Mouse (Mus musculus) heart, embryonic 16.5 days (tissue): Measurements from ENCODE around the gene Rnase4. TPM values are rescaled to one million over a fixed set of nuclear protein-coding genes. Genes with fewer than 3 reads are reported as not detected.

Experiments
- ATAC-seq: fragments of 200-750 bp; cut with Nextera tagmentation; replicated peaks from 2 replicates; pipeline ENCODE4 v1.8.0; 2017; ENCODE audit warnings: moderate number of reproducible peaks; ENCODE audit not compliant: insufficient read depth, low FRiP score; ENCODE audit errors: extremely low read depth
- H3K27ac ChIP-seq: fragments of 300-500 bp; sonication (generic); 2 replicates; pipeline ENCODE4 v1.5.1; 2014; ENCODE audit warnings: mild to moderate bottlenecking, low read length, control low read depth, moderate library complexity
- H3K27me3 ChIP-seq: fragments of 300-500 bp; sonication (generic); 2 replicates; pipeline ENCODE4 v1.6.1; 2014; ENCODE audit warnings: low read length, mixed read lengths; ENCODE audit not compliant: control insufficient read depth, insufficient read depth
- H3K36me3 ChIP-seq: fragments of 300-500 bp; sonication (generic); 2 replicates; pipeline ENCODE4 v1.6.1; 2014; ENCODE audit not compliant: control insufficient read depth, insufficient read depth
- H3K4me1 ChIP-seq: fragments of 300-500 bp; sonication (generic); 2 replicates; pipeline ENCODE4 v1.6.1; 2014; ENCODE audit warnings: low read length, mixed read lengths; ENCODE audit not compliant: control insufficient read depth, insufficient read depth
- H3K4me2 ChIP-seq: fragments of 300-500 bp; sonication (generic); 2 replicates; pipeline ENCODE4 v1.6.1; 2014; ENCODE audit warnings: low read depth, mild to moderate bottlenecking, control low read depth, low read length
- H3K4me3 ChIP-seq: fragments of 300-500 bp; sonication (generic); 2 replicates; pipeline ENCODE4 v1.5.1; 2014; ENCODE audit warnings: mild to moderate bottlenecking, control low read depth, low read length
- H3K9ac ChIP-seq: fragments of 300-500 bp; sonication (generic); 2 replicates; pipeline ENCODE4 v1.6.1; 2014; ENCODE audit warnings: low read length, control low read depth
- H3K9me3 ChIP-seq: fragments of 300-500 bp; sonication (generic); replicated peaks from 2 replicates; pipeline ENCODE4 v1.6.1; 2016; ENCODE audit warnings: low read length; ENCODE audit not compliant: control insufficient read depth
- WGBS: fragments of 180-500 bp; shearing (Covaris S2); extraction: QIAGEN DNeasy Blood & Tissue Kit; methylation state at CpG from one replicate; pipeline ENCODE4 v1.1.7; 2014; 5-methylcytosine and 5-hydroxymethylcytosine counted together
- polyA plus RNA-seq: library from polyadenylated mRNA; unstranded; fragments of >200 nt; fragmentation: Nextera tagmentation; extraction: Ambion mirVana; gene quantifications from 2 replicates; pipeline ENCODE4 v1.2.1, GENCODE M21; 2015

Rnase4 gene
- 27.3 and 30.5 TPM in 2 replicates for polyA plus RNA-seq

DNA sequence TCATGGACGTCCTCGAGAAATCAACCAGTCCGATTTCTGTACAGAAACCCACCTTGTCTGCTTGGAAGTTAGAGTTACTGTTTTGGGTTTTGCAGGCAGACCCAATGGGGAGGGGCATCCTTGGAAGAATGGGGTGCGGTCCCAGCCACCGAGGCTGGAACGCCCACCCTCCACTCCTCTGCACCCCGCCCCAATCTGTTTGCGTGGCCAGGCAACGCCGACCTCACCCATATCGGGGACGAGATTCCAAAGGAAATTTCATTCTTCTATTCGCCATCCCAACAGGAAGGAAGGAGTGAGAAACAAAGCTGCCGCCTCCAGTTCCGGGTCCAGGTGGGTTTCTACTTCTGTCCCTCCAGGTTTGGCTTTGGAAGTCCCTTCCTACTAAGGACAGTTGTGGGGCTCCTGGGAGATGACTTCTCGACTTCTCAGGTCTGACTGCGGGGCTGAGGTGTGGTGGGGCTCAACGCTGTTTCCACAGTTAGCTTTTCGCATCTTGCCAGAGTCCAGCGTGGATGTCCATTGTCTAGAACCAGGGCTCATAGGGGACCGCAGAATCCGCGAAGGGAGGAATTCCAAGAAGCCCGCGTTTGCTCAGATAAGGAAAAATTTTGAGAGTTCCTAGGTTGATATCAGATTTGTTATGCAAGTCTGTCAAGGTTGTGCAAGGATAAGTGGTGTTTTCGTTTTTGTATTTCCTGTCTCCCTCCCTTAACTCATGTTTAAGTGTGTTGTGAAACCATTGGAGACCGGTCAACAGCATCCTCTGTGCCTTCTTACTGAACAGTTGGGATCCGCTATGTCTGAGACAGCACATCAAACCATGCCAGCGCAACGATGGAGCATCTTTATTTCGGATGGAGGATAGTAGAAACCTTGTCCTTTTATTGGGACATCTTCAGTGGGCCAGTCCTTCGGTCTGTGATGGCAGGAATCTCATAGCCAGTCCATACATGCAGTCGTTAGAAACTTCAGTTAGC, at the start of gene Rnase4, which contains the start of gene Ang:
Gene Rnase4 (plus strand): TSS at position 157 of the 980 bp plus-strand sequence.
Gene Ang (plus strand): TSS at position 230 of the 980 bp plus-strand sequence.
- Histone ChIP-seq H3K4me1 (peaks cover 17% of the 10 kb centered on the region), H3K4me3 (peak within 1 kb of the TSS; percentile 82), H3K9ac (peak within 1 kb of the TSS; percentile 70), H3K9me3 (no peaks in the 10 kb centered on the region), H3K27ac (peak within 1 kb of the TSS; percentile 86), H3K4me2 (peak within 1 kb of the TSS; percentile 85), H3K36me3 (no peaks in the 10 kb centered on the region), H3K27me3 (no peaks in the 10 kb centered on the region)
- 8% methylated on average over 33 of the region's 33 CpGs for WGBS
- no peak for ATAC-seq

DNA sequence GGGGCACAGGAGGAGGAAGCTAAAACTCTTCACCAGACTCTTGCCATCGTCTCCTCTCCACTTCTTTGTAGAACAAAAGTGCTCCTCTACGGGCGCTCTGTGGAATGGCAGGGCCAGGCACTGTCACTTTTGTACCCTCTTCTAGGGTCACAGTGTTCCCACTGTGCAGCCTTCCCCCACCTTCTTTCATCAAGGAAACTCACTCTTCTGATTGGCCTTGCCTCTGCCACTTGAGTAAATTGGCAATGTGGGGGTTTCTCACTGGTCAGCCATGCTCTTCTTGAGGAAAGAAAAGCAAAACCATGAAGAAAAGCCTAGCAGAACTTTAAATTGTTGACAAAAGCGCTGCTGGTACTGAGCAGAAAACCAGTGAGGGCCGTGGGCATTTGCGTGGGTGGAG, 49.1 kb upstream of the Rnase4 start, which contains the start of gene Rnase9:
Gene Rnase9 (minus strand): TSS at position 101 of the 400 bp plus-strand sequence.
- Histone ChIP-seq H3K4me3 (no peak within 1 kb of the TSS), H3K4me1 (peaks cover 6% of the 10 kb centered on the region), H3K9me3 (no peaks in the 10 kb centered on the region), H3K4me2 (no peak within 1 kb of the TSS), H3K27me3 (no peaks in the 10 kb centered on the region), H3K27ac (no peak within 1 kb of the TSS), H3K9ac (no peak within 1 kb of the TSS), H3K36me3 (no peaks in the 10 kb centered on the region)
- ATAC-seq: no peak
- 79% methylated on average over 6 of the region's 6 CpGs for WGBS

DNA sequence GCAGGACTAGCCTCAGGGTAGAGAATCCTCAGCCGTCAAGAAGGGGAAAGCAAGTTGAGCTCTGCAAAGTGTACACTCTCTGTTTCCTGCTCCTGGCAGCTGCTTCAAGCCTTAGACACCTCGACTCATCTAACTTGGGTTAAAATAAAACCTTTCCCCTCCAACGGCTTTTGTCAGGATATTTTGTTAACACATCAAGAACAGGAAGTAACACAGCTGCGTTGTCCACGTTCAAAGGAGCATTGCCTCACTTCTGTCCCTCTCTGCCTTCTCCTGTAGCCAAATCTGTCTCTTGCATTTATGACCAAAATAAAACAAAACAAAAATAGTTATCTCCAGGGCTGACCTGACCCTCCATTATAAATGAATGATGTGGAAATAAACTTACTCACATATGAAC, 43.0 kb upstream of the Rnase4 start:
- H3K4me2 ChIP-seq: no peak overlapping the region
- H3K4me3 ChIP-seq: no peak overlapping the region
- no peak overlapping the region for H3K27ac ChIP-seq
- H3K9ac ChIP-seq: no peak overlapping the region
- H3K27me3 ChIP-seq: no peaks in the 10 kb centered on the region
- 0 out of 2 replicates have a peak, but pooled peaks cover 3% of the 10 kb centered on the region for H3K4me1 ChIP-seq
- no peaks in the 10 kb centered on the region for H3K9me3 ChIP-seq
- no peak for ATAC-seq
- H3K36me3 ChIP-seq: no peaks in the 10 kb centered on the region
- WGBS: 31% methylated on average over 5 of the region's 5 CpGs

DNA sequence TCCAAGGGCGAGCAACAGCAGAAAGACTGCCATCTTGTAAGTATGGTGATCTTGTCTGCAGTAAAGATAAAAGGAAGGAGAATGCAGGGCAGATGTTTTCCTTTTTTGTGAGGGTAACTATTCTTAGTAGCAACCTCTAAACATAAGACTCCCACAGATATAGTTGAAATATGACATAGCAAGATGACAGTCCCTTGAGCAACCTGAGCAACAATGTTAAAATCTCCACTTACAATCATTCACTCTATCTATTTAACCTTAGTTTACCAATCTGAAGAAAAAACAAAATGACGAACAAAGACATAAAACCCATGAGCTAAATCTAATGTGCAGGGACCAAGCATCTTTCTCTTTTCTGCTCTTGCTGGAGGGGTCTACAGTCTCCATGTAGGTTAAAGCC, 40.8 kb upstream of the Rnase4 start, which contains the start of gene Rnase11:
Gene Rnase11 (minus strand): TSS at position 101 of the 400 bp plus-strand sequence.
- Histone ChIP-seq H3K9me3 (no peaks in the 10 kb centered on the region), H3K9ac (no peak within 1 kb of the TSS), H3K4me2 (no peak within 1 kb of the TSS), H3K27ac (no peak within 1 kb of the TSS), H3K4me1 (0 out of 2 replicates have a peak, but pooled peaks cover 3% of the 10 kb centered on the region), H3K27me3 (no peaks in the 10 kb centered on the region), H3K36me3 (no peaks in the 10 kb centered on the region), H3K4me3 (no peak within 1 kb of the TSS)
- 79% methylated on average over 2 of the region's 2 CpGs for WGBS
- ATAC-seq: no peak

DNA sequence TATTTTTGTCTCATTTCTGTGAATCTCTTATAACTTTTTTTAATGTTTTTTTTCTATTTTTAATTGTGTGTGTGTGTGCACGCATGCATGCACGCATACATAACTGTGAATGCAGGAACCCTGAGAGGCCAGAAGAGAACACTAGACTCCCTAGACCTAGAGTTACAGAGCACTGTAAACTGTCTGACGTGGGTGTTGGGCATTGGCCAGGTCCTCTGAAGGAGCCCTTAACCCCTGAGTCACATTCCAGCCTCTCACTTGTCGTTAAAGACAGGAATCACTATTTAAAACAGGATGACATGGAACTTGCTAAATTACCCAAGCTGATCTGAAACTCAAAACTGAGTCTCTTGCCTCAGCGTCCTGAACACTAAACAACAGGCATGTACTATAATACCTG, 38.9 kb upstream of the Rnase4 start:
- Histone ChIP-seq H3K27ac (no peak overlapping the region), H3K27me3 (no peaks in the 10 kb centered on the region), H3K36me3 (no peaks in the 10 kb centered on the region), H3K4me3 (no peak overlapping the region), H3K4me1 (0 out of 2 replicates have a peak, but pooled peaks cover 3% of the 10 kb centered on the region), H3K9me3 (no peaks in the 10 kb centered on the region), H3K9ac (no peak overlapping the region), H3K4me2 (no peak overlapping the region)
- ATAC-seq: no peak
- 48% methylated on average over 5 of the region's 5 CpGs for WGBS

DNA sequence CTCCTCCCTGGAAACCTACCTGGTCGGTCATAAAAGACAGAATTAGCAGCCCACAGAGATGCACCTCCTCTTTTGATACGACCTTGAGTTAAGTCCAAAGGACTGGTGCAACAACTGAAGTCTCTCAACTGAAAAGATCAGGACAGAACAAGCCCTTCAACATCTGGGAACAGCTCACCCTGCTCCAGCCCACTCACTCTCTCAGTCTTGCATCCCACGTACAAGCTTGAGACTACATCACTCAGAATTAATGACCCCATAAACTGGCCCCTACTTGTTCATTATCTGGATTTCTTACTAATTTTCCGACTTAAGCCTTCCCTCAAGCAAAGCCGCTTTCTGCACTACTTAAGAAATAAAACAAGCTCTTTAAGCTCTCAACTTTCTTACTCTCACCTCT, 37.7 kb upstream of the Rnase4 start:
- H3K27ac ChIP-seq: no peak overlapping the region
- H3K9me3 ChIP-seq: no peaks in the 10 kb centered on the region
- peaks cover 5% of the 10 kb centered on the region; the same call in 1 of the 2 replicates for H3K4me1 ChIP-seq
- H3K27me3 ChIP-seq: no peaks in the 10 kb centered on the region
- H3K9ac ChIP-seq: no peak overlapping the region
- H3K4me3 ChIP-seq: no peak overlapping the region
- 75% methylated on average over 5 of the region's 5 CpGs for WGBS
- no peak overlapping the region for H3K4me2 ChIP-seq
- H3K36me3 ChIP-seq: no peaks in the 10 kb centered on the region
- ATAC-seq: no peak

DNA sequence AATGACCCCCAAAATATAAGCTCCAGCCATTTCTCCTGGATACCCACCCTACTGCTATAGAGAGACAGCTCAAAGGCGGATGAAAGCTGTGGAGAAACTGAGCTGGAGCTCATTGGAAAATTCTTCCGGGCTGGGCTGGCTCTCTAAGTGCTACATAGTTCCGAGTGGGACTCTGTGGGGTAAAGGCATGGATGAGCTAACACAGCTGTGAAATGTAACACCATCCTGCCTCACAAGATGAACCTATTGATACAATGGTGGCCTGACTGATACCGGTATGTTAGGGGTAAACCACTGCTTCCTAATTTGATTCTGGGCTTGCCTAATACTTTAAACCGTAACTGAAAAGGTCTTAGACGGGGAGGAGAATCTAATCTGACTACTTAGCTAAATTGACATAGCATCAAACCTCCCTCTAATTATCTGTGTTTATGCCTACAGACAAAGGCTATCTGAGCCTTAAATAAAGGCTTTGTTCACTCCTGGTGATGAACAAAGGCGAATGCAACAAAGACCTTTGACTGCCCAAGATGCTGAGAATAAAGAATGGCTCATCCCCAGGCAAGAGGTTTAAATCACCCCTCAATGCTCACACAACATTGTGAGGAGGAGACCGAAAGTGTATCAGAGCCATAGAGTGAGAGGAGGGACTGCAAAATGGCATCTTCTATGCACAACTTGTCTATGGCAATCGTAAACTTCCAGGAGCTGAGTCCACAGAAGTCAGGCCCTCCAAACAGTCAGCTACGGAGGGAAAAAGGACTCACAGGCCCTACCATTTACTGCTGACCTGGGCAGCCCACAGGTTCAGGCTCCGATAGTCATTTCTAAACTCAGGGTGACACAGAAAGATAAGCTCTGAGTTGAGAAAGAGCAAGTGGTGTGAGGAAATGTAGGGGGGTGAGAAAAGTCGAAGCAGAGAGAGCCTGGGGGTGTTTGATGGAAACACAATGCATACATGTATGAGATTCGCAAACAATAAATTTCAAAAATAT, 36.3 kb upstream of the Rnase4 start:
- Histone ChIP-seq H3K9ac (no peak overlapping the region), H3K27me3 (no peaks in the 10 kb centered on the region), H3K9me3 (no peaks in the 10 kb centered on the region), H3K4me3 (no peak overlapping the region), H3K4me2 (no peak overlapping the region), H3K36me3 (no peaks in the 10 kb centered on the region), H3K27ac (no peak overlapping the region), H3K4me1 (peaks cover 5% of the 10 kb centered on the region; the same call in 1 of the 2 replicates)
- WGBS: 69% methylated on average over 13 of the region's 13 CpGs
- no peak for ATAC-seq

DNA sequence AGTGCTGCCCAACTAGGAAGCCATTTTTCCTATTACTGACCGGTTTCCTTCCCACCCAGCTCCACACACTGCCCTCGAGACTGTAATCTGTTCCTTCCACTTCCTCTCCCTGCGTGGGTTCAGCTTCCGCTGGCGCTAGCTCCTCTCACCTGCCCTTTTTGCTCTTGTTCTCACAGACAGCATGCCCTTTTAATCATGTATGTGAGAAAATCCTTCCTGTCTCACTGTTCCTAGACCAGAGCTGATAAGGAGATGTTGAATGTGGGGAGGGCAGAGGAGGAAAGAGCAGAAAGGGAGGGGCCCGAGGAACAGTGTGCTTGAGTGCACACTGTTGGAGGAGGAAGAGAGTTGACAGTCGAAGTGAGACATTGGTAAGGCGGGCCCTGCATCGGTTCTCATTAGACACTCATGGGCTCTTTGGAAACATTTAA, 33.5 kb upstream of the Rnase4 start, which contains the start of gene Rnase12:
Gene Rnase12 (minus strand): TSS at position 261 of the 431 bp plus-strand sequence.
- Histone ChIP-seq H3K9ac (no peak within 1 kb of the TSS), H3K9me3 (no peaks in the 10 kb centered on the region), H3K4me1 (peaks cover 2% of the 10 kb centered on the region; the same call in 1 of the 2 replicates), H3K4me2 (peak within 1 kb of the TSS; percentile 34; the same call in 1 of the 2 replicates), H3K4me3 (no peak within 1 kb of the TSS), H3K36me3 (no peaks in the 10 kb centered on the region), H3K27ac (no peak within 1 kb of the TSS), H3K27me3 (no peaks in the 10 kb centered on the region)
- ATAC-seq: peak; percentile 66
- WGBS: 31% methylated on average over 9 of the region's 9 CpGs
